Mouse (Mus musculus) forebrain, embryonic 16.5 days (tissue): ENCODE measurements around the gene Camk2b. TPM values are rescaled to one million over a fixed set of nuclear protein-coding genes. Genes with fewer than 3 reads are reported as not detected.

Source experiments
- ATAC-seq: fragments of 200-750 bp; cut with Nextera tagmentation; 2 replicates; pipeline ENCODE4 v1.8.0; 2017; ENCODE audit warnings: mild to moderate bottlenecking, moderate library complexity
- H3K27ac ChIP-seq: fragments of 300-500 bp; sonication (generic); 2 replicates; pipeline ENCODE4 v1.5.1; 2014; ENCODE audit warnings: low read length, control low read depth
- H3K27me3 ChIP-seq: fragments of 300-500 bp; sonication (generic); replicated peaks from 2 replicates; pipeline ENCODE4 v1.6.1; 2014; ENCODE audit warnings: low read length; ENCODE audit not compliant: control insufficient read depth, insufficient read depth
- H3K36me3 ChIP-seq: fragments of 300-500 bp; sonication (generic); 2 replicates; pipeline ENCODE4 v1.6.1; 2014; ENCODE audit not compliant: control insufficient read depth, insufficient read depth
- H3K4me1 ChIP-seq: fragments of 300-500 bp; sonication (generic); replicated peaks from 2 replicates; pipeline ENCODE4 v1.6.1; 2014; ENCODE audit warnings: low read length; ENCODE audit not compliant: control insufficient read depth, insufficient read depth
- H3K4me2 ChIP-seq: fragments of 300-500 bp; sonication (generic); 2 replicates; pipeline ENCODE4 v1.6.1; 2014; ENCODE audit warnings: mild to moderate bottlenecking, low read length, control low read depth
- H3K4me3 ChIP-seq: fragments of 300-500 bp; sonication (generic); replicated peaks from 2 replicates; pipeline ENCODE4 v1.5.1; 2014; ENCODE audit warnings: mild to moderate bottlenecking, low read length, control low read depth
- H3K9ac ChIP-seq: fragments of 300-500 bp; sonication (generic); replicated peaks from 2 replicates; pipeline ENCODE4 v1.6.1; 2014; ENCODE audit warnings: low read depth, low read length, control low read depth
- H3K9me3 ChIP-seq: fragments of 300-500 bp; sonication (generic); 2 replicates; pipeline ENCODE4 v1.6.1; 2016; ENCODE audit warnings: low read length; ENCODE audit not compliant: control insufficient read depth
- WGBS: fragments of 180-500 bp; shearing (Covaris S2); extraction: QIAGEN DNeasy Blood & Tissue Kit; methylation state at CpG from one replicate; pipeline ENCODE4 v1.1.7; 2014; 5-methylcytosine and 5-hydroxymethylcytosine counted together
- polyA plus RNA-seq: library from polyadenylated mRNA; unstranded; fragments of >200 nt; fragmentation: Nextera tagmentation; extraction: Ambion mirVana; gene quantifications from 2 replicates; pipeline ENCODE4 v1.2.1, GENCODE M21; 2015

Camk2b gene
- polyA plus RNA-seq, 1 experiment from 2014 or later: 171 TPM

GRCm38 (mm10) chr11:6000961-6001682 is 65.0 kb downstream of the Camk2b start:
- Histone ChIP-seq H3K4me3 (no peak overlapping the region), H3K9ac (peak overlapping the region; percentile 26; the same call in 1 of the 2 replicates), H3K27ac (peak overlapping the region; percentile 69), H3K9me3 (no peaks in the 10 kb centered on the region), H3K4me2 (no peak overlapping the region), H3K4me1 (peaks cover 20% of the 10 kb centered on the region), H3K27me3 (no peaks in the 10 kb centered on the region), H3K36me3 (no peaks in the 10 kb centered on the region; the same call in 1 of the 2 replicates)
- ATAC-seq: peak; percentile 34; the same call in 1 of the 2 replicates
- WGBS: 75% methylated on average over 14 of the region's 14 CpGs

GRCm38 (mm10) chr11:5999832-6000771 is 66.1 kb downstream of the Camk2b start:
- Histone ChIP-seq H3K27me3 (no peaks in the 10 kb centered on the region), H3K4me3 (no peak overlapping the region), H3K4me2 (no peak overlapping the region), H3K9me3 (no peaks in the 10 kb centered on the region), H3K36me3 (no peaks in the 10 kb centered on the region; the same call in 1 of the 2 replicates), H3K4me1 (peaks cover 20% of the 10 kb centered on the region), H3K27ac (peak overlapping the region; percentile 85), H3K9ac (0 out of 2 replicates have a peak overlapping the region, but pooled peaks have one; percentile 17)
- 4% methylated on average over 8 of the region's 8 CpGs for WGBS
- peak; percentile 93 for ATAC-seq

- no peak for ATAC-seq
- Histone ChIP-seq H3K9me3 (no peaks in the 10 kb centered on the region), H3K27me3 (no peaks in the 10 kb centered on the region), H3K27ac (no peak overlapping the region), H3K4me2 (no peak overlapping the region), H3K4me1 (peaks cover 20% of the 10 kb centered on the region), H3K36me3 (no peaks in the 10 kb centered on the region; the same call in 1 of the 2 replicates), H3K4me3 (no peak overlapping the region), H3K9ac (no peak overlapping the region)
- WGBS: 98% methylated on average over 2 of the region's 2 CpGs
Measured at GRCm38 (mm10) chr11:5998472-5998871, 67.7 kb downstream of the Camk2b start.

- Histone ChIP-seq H3K4me1 (peaks cover 15% of the 10 kb centered on the region), H3K9ac (no peak overlapping the region), H3K4me2 (no peak overlapping the region), H3K27ac (no peak overlapping the region), H3K9me3 (no peaks in the 10 kb centered on the region), H3K4me3 (no peak overlapping the region), H3K36me3 (peaks cover 3% of the 10 kb centered on the region; the same call in 1 of the 2 replicates), H3K27me3 (no peaks in the 10 kb centered on the region)
- 17% methylated on average over 8 of the region's 8 CpGs for WGBS
- ATAC-seq: peak; percentile 14; the same call in 1 of the 2 replicates
Measured at GRCm38 (mm10) chr11:5995989-5996388, 70.2 kb downstream of the Camk2b start.

- WGBS: 78% methylated on average over 3 of the region's 3 CpGs
- no peak for ATAC-seq
- H3K4me2 ChIP-seq: no peak overlapping the region
- no peak overlapping the region for H3K9ac ChIP-seq
- no peak overlapping the region for H3K4me3 ChIP-seq
- H3K4me1 ChIP-seq: peaks cover 4% of the 10 kb centered on the region
- peaks cover 3% of the 10 kb centered on the region; the same call in 1 of the 2 replicates for H3K36me3 ChIP-seq
- H3K27ac ChIP-seq: no peak overlapping the region
- H3K9me3 ChIP-seq: no peaks in the 10 kb centered on the region
- H3K27me3 ChIP-seq: no peaks in the 10 kb centered on the region
Measured at GRCm38 (mm10) chr11:5994880-5995279, 71.3 kb downstream of the Camk2b start.

- peaks cover 3% of the 10 kb centered on the region; the same call in 1 of the 2 replicates for H3K36me3 ChIP-seq
- H3K27me3 ChIP-seq: no peaks in the 10 kb centered on the region
- H3K4me3 ChIP-seq: no peak overlapping the region
- no peak for ATAC-seq
- no peak overlapping the region for H3K4me2 ChIP-seq
- H3K4me1 ChIP-seq: no peaks in the 10 kb centered on the region
- H3K9ac ChIP-seq: no peak overlapping the region
- H3K27ac ChIP-seq: no peak overlapping the region
- no peaks in the 10 kb centered on the region for H3K9me3 ChIP-seq
- 79% methylated on average over 5 of the region's 5 CpGs for WGBS
Measured at GRCm38 (mm10) chr11:5994212-5994611, 72.0 kb downstream of the Camk2b start.

GRCm38 (mm10) chr11:5990910-5991309 is 75.3 kb downstream of the Camk2b start:
- peaks cover 3% of the 10 kb centered on the region; the same call in 1 of the 2 replicates for H3K36me3 ChIP-seq
- no peak for ATAC-seq
- H3K27ac ChIP-seq: no peak overlapping the region
- H3K4me2 ChIP-seq: no peak overlapping the region
- H3K9me3 ChIP-seq: no peaks in the 10 kb centered on the region
- no peaks in the 10 kb centered on the region for H3K27me3 ChIP-seq
- H3K9ac ChIP-seq: no peak overlapping the region
- 24% methylated on average over 4 of the region's 4 CpGs for WGBS
- H3K4me1 ChIP-seq: no peaks in the 10 kb centered on the region
- H3K4me3 ChIP-seq: no peak overlapping the region

GRCm38 (mm10) chr11:5989954-5990593 is 76.1 kb downstream of the Camk2b start:
- no peak overlapping the region for H3K27ac ChIP-seq
- WGBS: 83% methylated on average over 16 of the region's 16 CpGs
- H3K4me1 ChIP-seq: no peaks in the 10 kb centered on the region
- H3K27me3 ChIP-seq: no peaks in the 10 kb centered on the region
- no peak overlapping the region for H3K4me2 ChIP-seq
- no peak for ATAC-seq
- no peak overlapping the region for H3K4me3 ChIP-seq
- H3K9me3 ChIP-seq: no peaks in the 10 kb centered on the region
- peaks cover 3% of the 10 kb centered on the region; the same call in 1 of the 2 replicates for H3K36me3 ChIP-seq
- no peak overlapping the region for H3K9ac ChIP-seq
